Mouse (Mus musculus): ENCODE data around the gene Chst8. TPM values are rescaled to one million over a fixed set of nuclear protein-coding genes. Genes with fewer than 3 reads are reported as not detected.

The Chst8 gene
- total and polyA plus RNA-seq, 2 experiments from 2014 or later, result 0.20 to 6.4 TPM

- no peak overlapping the region for H3K9ac ChIP-seq (replicated peaks; ENCODE audit: low read depth, low read length)
- H3K27ac ChIP-seq (ENCODE audit: low read depth), result no peak overlapping the region
- no peak overlapping the region for H3K4me3 ChIP-seq (ENCODE audit: low read depth, low read length)
- 47% methylated on average over 13 of the region's 13 CpGs for WGBS
- no peaks in the 10 kb centered on the region; the same call in 1 of the 2 replicates for H3K4me1 ChIP-seq (ENCODE audit: control insufficient read depth, insufficient read depth)
- H3K36me3 ChIP-seq (replicated peaks; ENCODE audit: control insufficient read depth, insufficient read depth, low read length), result no peaks in the 10 kb centered on the region
- no peaks in the 10 kb centered on the region for H3K9me3 ChIP-seq (replicated peaks; ENCODE audit: control insufficient read depth, low read length)
- ATAC-seq (ENCODE audit: insufficient read depth, low read depth), result no peak
- no peak for DNase-seq (ENCODE audit: low spot score)
- peaks cover 11% of the 10 kb centered on the region; the same call in 1 of the 2 replicates for H3K27me3 ChIP-seq (ENCODE audit: control insufficient read depth, insufficient read depth, low read length)
- no peak overlapping the region for H3K4me2 ChIP-seq (ENCODE audit: low read depth, low read length)
- no peak for TF ChIP-seq CTCF (IDR thresholded peaks at IDR 0.05; ENCODE audit: low read depth)
- no peak for TF ChIP-seq EP300 (IDR thresholded peaks at IDR 0.05; ENCODE audit: low read depth)
These were observed 122.4 kb downstream of the Chst8 start for GRCm38 (mm10) chr7:34690111-34690510.

GRCm38 (mm10) chr7:34689028-34689427 is 123.5 kb downstream of the Chst8 start:
- Histone ChIP-seq H3K36me3 (replicated peaks; ENCODE audit: control insufficient read depth, insufficient read depth, low read length) (no peaks in the 10 kb centered on the region), H3K4me1 (ENCODE audit: control insufficient read depth, insufficient read depth) (no peaks in the 10 kb centered on the region; the same call in 1 of the 2 replicates), H3K4me2 (ENCODE audit: low read depth, low read length) (no peak overlapping the region), H3K9me3 (replicated peaks; ENCODE audit: control insufficient read depth, low read length) (no peaks in the 10 kb centered on the region), H3K9ac (replicated peaks; ENCODE audit: low read depth, low read length) (no peak overlapping the region), H3K27me3 (ENCODE audit: control insufficient read depth, insufficient read depth, low read length) (peaks cover 11% of the 10 kb centered on the region; the same call in 1 of the 2 replicates), H3K27ac (ENCODE audit: low read depth) (no peak overlapping the region), H3K4me3 (ENCODE audit: low read depth, low read length) (no peak overlapping the region)
- WGBS, result 6% methylated on average over 6 of the region's 6 CpGs
- DNase-seq (ENCODE audit: low spot score) (no peak), ATAC-seq (ENCODE audit: insufficient read depth, low read depth) (no peak)
- TF ChIP-seq EP300 (IDR thresholded peaks at IDR 0.05; ENCODE audit: low read depth), result no peak
- no peak for TF ChIP-seq CTCF (IDR thresholded peaks at IDR 0.05; ENCODE audit: low read depth)

GRCm38 (mm10) chr7:34685801-34686200 is 126.7 kb downstream of the Chst8 start:
- ATAC-seq (ENCODE audit: insufficient read depth, low read depth) (no peak), DNase-seq (ENCODE audit: low spot score) (no peak)
- TF ChIP-seq EP300 (IDR thresholded peaks at IDR 0.05; ENCODE audit: low read depth) (no peak), CTCF (IDR thresholded peaks at IDR 0.05; ENCODE audit: low read depth) (no peak)
- WGBS, result 40% methylated on average over 7 of the region's 7 CpGs
- Histone ChIP-seq H3K4me1 (ENCODE audit: control insufficient read depth, insufficient read depth) (no peaks in the 10 kb centered on the region; the same call in 1 of the 2 replicates), H3K9me3 (replicated peaks; ENCODE audit: control insufficient read depth, low read length) (no peaks in the 10 kb centered on the region), H3K27me3 (ENCODE audit: control insufficient read depth, insufficient read depth, low read length) (peaks cover 13% of the 10 kb centered on the region; the same call in 1 of the 2 replicates), H3K4me2 (ENCODE audit: low read depth, low read length) (no peak overlapping the region), H3K36me3 (replicated peaks; ENCODE audit: control insufficient read depth, insufficient read depth, low read length) (no peaks in the 10 kb centered on the region), H3K9ac (replicated peaks; ENCODE audit: low read depth, low read length) (no peak overlapping the region), H3K27ac (ENCODE audit: low read depth) (no peak overlapping the region), H3K4me3 (ENCODE audit: low read depth, low read length) (no peak overlapping the region)

- H3K4me1 ChIP-seq (ENCODE audit: control insufficient read depth, insufficient read depth), result no peaks in the 10 kb centered on the region; the same call in 1 of the 2 replicates
- ATAC-seq (ENCODE audit: insufficient read depth, low read depth), result no peak
- no peaks in the 10 kb centered on the region for H3K36me3 ChIP-seq (replicated peaks; ENCODE audit: control insufficient read depth, insufficient read depth, low read length)
- H3K4me3 ChIP-seq (ENCODE audit: low read depth, low read length), result no peak overlapping the region
- no peaks in the 10 kb centered on the region for H3K9me3 ChIP-seq (replicated peaks; ENCODE audit: control insufficient read depth, low read length)
- TF ChIP-seq CTCF (IDR thresholded peaks at IDR 0.05; ENCODE audit: low read depth) (no peak), EP300 (IDR thresholded peaks at IDR 0.05; ENCODE audit: low read depth) (no peak)
- no peak overlapping the region for H3K9ac ChIP-seq (replicated peaks; ENCODE audit: low read depth, low read length)
- 58% methylated on average over 4 of the region's 4 CpGs for WGBS
- H3K27me3 ChIP-seq (ENCODE audit: control insufficient read depth, insufficient read depth, low read length), result peaks cover 13% of the 10 kb centered on the region; the same call in 1 of the 2 replicates
- no peak overlapping the region for H3K4me2 ChIP-seq (ENCODE audit: low read depth, low read length)
- no peak overlapping the region for H3K27ac ChIP-seq (ENCODE audit: low read depth)
- DNase-seq (ENCODE audit: low spot score), result no peak
These were observed 127.3 kb downstream of the Chst8 start for GRCm38 (mm10) chr7:34685176-34685575.

GRCm38 (mm10) chr7:34680771-34681421 is 131.6 kb downstream of the Chst8 start:
- no peak overlapping the region for H3K4me3 ChIP-seq (ENCODE audit: low read depth, low read length)
- no peak overlapping the region for H3K9ac ChIP-seq (replicated peaks; ENCODE audit: low read depth, low read length)
- no peaks in the 10 kb centered on the region for H3K36me3 ChIP-seq (replicated peaks; ENCODE audit: control insufficient read depth, insufficient read depth, low read length)
- no peak for TF ChIP-seq EP300 (IDR thresholded peaks at IDR 0.05; ENCODE audit: low read depth)
- no peak for TF ChIP-seq CTCF (IDR thresholded peaks at IDR 0.05; ENCODE audit: low read depth)
- H3K27me3 ChIP-seq (ENCODE audit: control insufficient read depth, insufficient read depth, low read length), result peaks cover 18% of the 10 kb centered on the region
- no peak overlapping the region for H3K4me2 ChIP-seq (ENCODE audit: low read depth, low read length)
- no peaks in the 10 kb centered on the region for H3K9me3 ChIP-seq (replicated peaks; ENCODE audit: control insufficient read depth, low read length)
- H3K27ac ChIP-seq (ENCODE audit: low read depth), result no peak overlapping the region
- ATAC-seq (ENCODE audit: insufficient read depth, low read depth) (no peak), DNase-seq (ENCODE audit: low spot score) (no peak)
- 41% methylated on average over 15 of the region's 15 CpGs for WGBS
- H3K4me1 ChIP-seq (ENCODE audit: control insufficient read depth, insufficient read depth), result no peaks in the 10 kb centered on the region

GRCm38 (mm10) chr7:34679886-34680285 is 132.6 kb downstream of the Chst8 start:
- Histone ChIP-seq H3K36me3 (replicated peaks; ENCODE audit: control insufficient read depth, insufficient read depth, low read length) (no peaks in the 10 kb centered on the region), H3K4me1 (ENCODE audit: control insufficient read depth, insufficient read depth) (no peaks in the 10 kb centered on the region), H3K27ac (ENCODE audit: low read depth) (no peak overlapping the region), H3K9ac (replicated peaks; ENCODE audit: low read depth, low read length) (no peak overlapping the region), H3K9me3 (replicated peaks; ENCODE audit: control insufficient read depth, low read length) (no peaks in the 10 kb centered on the region), H3K4me3 (ENCODE audit: low read depth, low read length) (no peak overlapping the region), H3K27me3 (ENCODE audit: control insufficient read depth, insufficient read depth, low read length) (peaks cover 23% of the 10 kb centered on the region), H3K4me2 (ENCODE audit: low read depth, low read length) (no peak overlapping the region)
- ATAC-seq (ENCODE audit: insufficient read depth, low read depth) (no peak), DNase-seq (ENCODE audit: low spot score) (no peak)
- TF ChIP-seq EP300 (IDR thresholded peaks at IDR 0.05; ENCODE audit: low read depth), result no peak
- no peak for TF ChIP-seq CTCF (IDR thresholded peaks at IDR 0.05; ENCODE audit: low read depth)
- WGBS, result 42% methylated on average over 2 of the region's 2 CpGs

Data from heart, postnatal 0 days (tissue).